In the genomic region with DNA sequence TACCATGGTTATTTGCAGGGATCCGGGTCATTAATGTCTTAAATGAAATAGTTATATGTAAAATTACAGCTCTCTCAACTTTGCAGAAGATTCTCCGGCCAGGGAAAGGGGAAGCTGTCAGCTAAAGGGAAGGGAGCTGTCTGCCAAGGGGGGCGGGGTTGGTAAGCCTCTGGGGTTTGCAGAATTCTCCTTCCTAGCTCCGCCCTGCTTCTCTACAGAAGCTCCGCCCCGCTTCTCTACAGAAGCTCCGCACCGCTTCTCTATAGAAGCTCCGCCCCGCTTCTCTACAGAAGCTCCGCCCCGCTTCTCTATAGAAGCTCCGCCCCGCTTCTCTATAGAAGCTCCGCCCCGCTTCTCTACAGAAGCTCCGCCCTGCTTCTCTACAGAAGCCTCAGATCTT, we compare ENCODE assay signal across 13 mouse cellular contexts.
DNase-seq lines count a peak whose midpoint lies in the region; ATAC-seq and TF ChIP-seq lines count a peak whose summit lies in the region.
"Had no signal": no experiment of that assay in that cellular context is flagged by ENCODE, and none has a peak within 500 bp of the region (broad histone marks: within the 10 kb centered on the region; RNA-seq: fewer than 3 reads in every experiment).

No protein-coding gene starts in this region.

- DNase-seq in adrenal gland, postnatal 14 days: peak; percentile 11
- no peak for DNase-seq in adrenal gland, adult (ENCODE audit: inconsistent age in 2 of 2, low spot score in 1 of 2)
- peak; percentile 27 to 30 for DNase-seq in B cell, adult 2 months
- peak; percentile 29 for DNase-seq in c-Kit-positive CD71-positive TER-119-positive erythroid progenitor cells, embryonic 14.5 days (ENCODE audit: low spot score)
- peak; percentile 58 for DNase-seq in liver, postnatal 0 days
- no peak for DNase-seq in adipocyte (ENCODE audit: low spot score)
- DNase-seq: cerebellum, adult 9-10 months; kidney, adult 18-20 months had no signal

- no peak for TF ChIP-seq CTCF in liver, postnatal 0 days (IDR thresholded peaks at IDR 0.05; ENCODE audit: low read depth)

- H3K27ac ChIP-seq in liver, postnatal 0 days (ENCODE audit: low read depth): no peak overlapping the region
- H3K27ac ChIP-seq in forebrain, embryonic 16.5 days (ENCODE audit: low read length): no peak overlapping the region
- no peak overlapping the region for H3K27ac ChIP-seq in forebrain, embryonic 15.5 days (replicated peaks)
- H3K27ac ChIP-seq: embryonic facial prominence, embryonic 13.5 days; hindbrain, embryonic 10.5 days; limb, embryonic 12.5 days had no signal

- H3K9me3 ChIP-seq in liver, postnatal 0 days (ENCODE audit: low read length): no peaks in the 10 kb centered on the region
- H3K9me3 ChIP-seq in forebrain, embryonic 16.5 days (ENCODE audit: control insufficient read depth, low read length): no peaks in the 10 kb centered on the region
- H3K9me3 ChIP-seq in forebrain, embryonic 15.5 days: no peaks in the 10 kb centered on the region
- H3K9me3 ChIP-seq: limb, embryonic 12.5 days had no signal

- H3K4me1 ChIP-seq in liver, postnatal 0 days (ENCODE audit: insufficient read depth): peaks cover 4% of the 10 kb centered on the region; the same call in 1 of the 2 replicates
- no peaks in the 10 kb centered on the region for H3K4me1 ChIP-seq in forebrain, embryonic 16.5 days (replicated peaks; ENCODE audit: control insufficient read depth, insufficient read depth, low read length)
- H3K4me1 ChIP-seq in forebrain, embryonic 15.5 days: peaks cover 3% of the 10 kb centered on the region
- H3K4me1 ChIP-seq: embryonic facial prominence, embryonic 13.5 days had no signal

- peak; percentile 67 for ATAC-seq in liver, postnatal 0 days
- no peak for ATAC-seq in forebrain, embryonic 16.5 days
- no peak for ATAC-seq in forebrain, embryonic 15.5 days (replicated peaks)

- H3K4me3 ChIP-seq in liver, postnatal 0 days (ENCODE audit: low read depth, low read length): no peak overlapping the region
- H3K4me3 ChIP-seq in forebrain, embryonic 16.5 days (replicated peaks; ENCODE audit: low read length): no peak overlapping the region
- no peak overlapping the region for H3K4me3 ChIP-seq in forebrain, embryonic 15.5 days
- H3K4me3 ChIP-seq: embryonic facial prominence, embryonic 13.5 days; hindbrain, embryonic 10.5 days; limb, embryonic 12.5 days had no signal

- H3K27me3 ChIP-seq in liver, postnatal 0 days (ENCODE audit: insufficient read depth, low read length): no peaks in the 10 kb centered on the region
- H3K27me3 ChIP-seq in forebrain, embryonic 16.5 days (replicated peaks; ENCODE audit: control insufficient read depth, insufficient read depth, low read length): no peaks in the 10 kb centered on the region
- no peaks in the 10 kb centered on the region for H3K27me3 ChIP-seq in forebrain, embryonic 15.5 days
- H3K27me3 ChIP-seq: embryonic facial prominence, embryonic 13.5 days; limb, embryonic 12.5 days had no signal

- WGBS in liver, postnatal 0 days (ENCODE audit: insufficient replicate concordance): 47% methylated on average over 17 of the region's 17 CpGs
- 81% methylated on average over 17 of the region's 17 CpGs for WGBS in forebrain, embryonic 16.5 days
- WGBS in forebrain, embryonic 15.5 days: 77% methylated on average over 17 of the region's 17 CpGs

- no peaks in the 10 kb centered on the region for H3K36me3 ChIP-seq in liver, postnatal 0 days (replicated peaks; ENCODE audit: insufficient read depth, low read length)
- no peaks in the 10 kb centered on the region for H3K36me3 ChIP-seq in forebrain, embryonic 16.5 days (ENCODE audit: control insufficient read depth, insufficient read depth)
- no peaks in the 10 kb centered on the region for H3K36me3 ChIP-seq in forebrain, embryonic 15.5 days
- H3K36me3 ChIP-seq: embryonic facial prominence, embryonic 13.5 days; hindbrain, embryonic 10.5 days; limb, embryonic 12.5 days had no signal

- H3K9ac ChIP-seq in liver, postnatal 0 days (replicated peaks): no peak overlapping the region
- H3K9ac ChIP-seq in forebrain, embryonic 16.5 days (replicated peaks; ENCODE audit: low read depth, low read length): no peak overlapping the region
- no peak overlapping the region for H3K9ac ChIP-seq in forebrain, embryonic 15.5 days (replicated peaks)
- H3K9ac ChIP-seq: embryonic facial prominence, embryonic 13.5 days; limb, embryonic 12.5 days had no signal

- no peak for TF ChIP-seq EP300 in liver, postnatal 0 days (IDR thresholded peaks at IDR 0.05; ENCODE audit: low read depth)

- H3K4me2 ChIP-seq in liver, postnatal 0 days (ENCODE audit: low read depth, low read length): no peak overlapping the region
- H3K4me2 ChIP-seq in forebrain, embryonic 16.5 days (ENCODE audit: low read length): no peak overlapping the region
- no peak overlapping the region for H3K4me2 ChIP-seq in forebrain, embryonic 15.5 days (replicated peaks)
- H3K4me2 ChIP-seq: embryonic facial prominence, embryonic 13.5 days; limb, embryonic 12.5 days had no signal

Comparison
In these comparisons a context has a peak if more than half of its experiments do, and no peak if none do; other contexts are left out.
1. DNase-seq: peak in adrenal gland, postnatal 14 days (single experiment), B cell, adult 2 months (2 of 2), c-Kit-positive CD71-positive TER-119-positive erythroid progenitor cells, embryonic 14.5 days (single experiment) and liver, postnatal 0 days (single experiment); none in adrenal gland, adult (0 of 2) and adipocyte (single experiment).